ENCODE assay signal across 11 mouse cellular contexts in the genomic region with DNA sequence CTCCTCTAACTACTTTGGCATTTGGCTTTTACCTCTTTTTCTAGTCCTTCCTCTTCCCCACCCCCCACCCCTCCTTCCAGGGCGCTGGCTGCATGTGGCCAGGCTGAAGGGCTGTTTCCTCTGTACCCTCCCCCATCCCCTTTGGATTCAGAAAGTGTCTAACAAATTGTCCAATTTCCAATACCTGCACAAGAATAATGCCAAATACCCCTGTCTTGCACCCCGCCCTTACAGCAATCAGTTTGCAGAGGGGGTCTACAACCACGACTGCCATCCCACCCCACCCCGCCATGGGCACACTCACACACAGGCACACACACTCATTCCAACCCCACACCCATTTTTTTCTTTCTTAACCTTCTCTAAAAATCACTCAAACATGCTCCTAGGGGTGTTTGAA. TPM values are rescaled to one million over a fixed set of nuclear protein-coding genes. Genes with fewer than 3 reads are reported as not detected.
DNase-seq lines count a peak whose midpoint lies in the region; ATAC-seq and TF ChIP-seq lines count a peak whose summit lies in the region.
"Had no signal": no experiment of that assay in that cellular context is flagged by ENCODE, and none has a peak within 500 bp of the region (broad histone marks: within the 10 kb centered on the region; RNA-seq: fewer than 3 reads in every experiment).

No protein-coding gene starts in this region.

- no peak for ATAC-seq in heart, postnatal 0 days (ENCODE audit: insufficient read depth, low read depth)
- ATAC-seq in forebrain, embryonic 12.5 days (ENCODE audit: low FRiP score): peak; percentile 15; the same call in 1 of the 2 replicates
- ATAC-seq in limb, embryonic 14.5 days (ENCODE audit: low FRiP score, low read depth): no peak

- H3K4me2 ChIP-seq in heart, postnatal 0 days (ENCODE audit: low read depth, low read length): peak overlapping the region; percentile 75
- peak overlapping the region; percentile 77 for H3K4me2 ChIP-seq in forebrain, embryonic 12.5 days
- peak overlapping the region; percentile 66 for H3K4me2 ChIP-seq in limb, embryonic 14.5 days (replicated peaks; ENCODE audit: low read depth, low read length, severe bottlenecking)

- H3K27me3 ChIP-seq in heart, postnatal 0 days (ENCODE audit: control insufficient read depth, insufficient read depth, low read length): 0 out of 2 replicates have a peak, but pooled peaks cover 3% of the 10 kb centered on the region
- no peaks in the 10 kb centered on the region for H3K27me3 ChIP-seq in forebrain, embryonic 12.5 days
- no peaks in the 10 kb centered on the region for H3K27me3 ChIP-seq in limb, embryonic 14.5 days (ENCODE audit: control insufficient read depth, insufficient read depth, low read length)

- H3K4me1 ChIP-seq in heart, postnatal 0 days (ENCODE audit: control insufficient read depth, insufficient read depth): peaks cover 11% of the 10 kb centered on the region
- peaks cover 37% of the 10 kb centered on the region for H3K4me1 ChIP-seq in forebrain, embryonic 12.5 days
- H3K4me1 ChIP-seq in limb, embryonic 14.5 days (ENCODE audit: control insufficient read depth, insufficient read depth, low read length): peaks cover 13% of the 10 kb centered on the region

- intact Hi-C loops in heart, postnatal 14 days (cut with DNase I): no loop called here
- intact Hi-C loops in gastrocnemius, adult 2 months (cut with DNase I): no loop called here

- no peak for TF ChIP-seq CTCF in heart, postnatal 0 days (IDR thresholded peaks at IDR 0.05; ENCODE audit: low read depth)
- no peak for TF ChIP-seq CTCF in gastrocnemius, adult 2 months (IDR thresholded peaks at IDR 0.05)

- DNase-seq in heart, postnatal 0 days (ENCODE audit: low spot score): no peak
- DNase-seq in heart, postnatal 14 days: no peak
- DNase-seq in cerebellum, adult 9-11 months: peak; percentile 63
- no peak for DNase-seq in limb, embryonic 14.5 days (ENCODE audit: low spot score)
- DNase-seq in gastrocnemius, adult 2 months: no peak
- no peak for DNase-seq in layer of hippocampus, adult 11-12 months (ENCODE audit: low spot score)
- no peak for DNase-seq in frontal cortex, adult 2 months (ENCODE audit: extremely low spot score in 1 of 2, low spot score in 1 of 2)
- DNase-seq: kidney, postnatal 36 days; thymus, adult 18-20 months had no signal

- 20% methylated on average over 4 of the region's 4 CpGs for WGBS in heart, postnatal 0 days
- 9% methylated on average over 4 of the region's 4 CpGs for WGBS in forebrain, embryonic 12.5 days
- whole genome bisulfite sequencing in limb, embryonic 14.5 days: 4% methylated on average over 4 of the region's 4 CpGs

- H3K9me3 ChIP-seq in heart, postnatal 0 days (replicated peaks; ENCODE audit: control insufficient read depth, low read length): no peaks in the 10 kb centered on the region
- no peaks in the 10 kb centered on the region for H3K9me3 ChIP-seq in forebrain, embryonic 12.5 days
- no peaks in the 10 kb centered on the region for H3K9me3 ChIP-seq in limb, embryonic 14.5 days (ENCODE audit: control insufficient read depth, low read length)

- no peak for TF ChIP-seq POLR2A in limb, embryonic 14.5 days (IDR thresholded peaks at IDR 0.05; ENCODE audit: borderline replicate concordance, extremely low read depth, insufficient read depth, insufficient read length)

- H3K9ac ChIP-seq in heart, postnatal 0 days (replicated peaks; ENCODE audit: low read depth, low read length): 0 out of 2 replicates have a peak overlapping the region, but pooled peaks have one; percentile 4
- peak overlapping the region; percentile 59 for H3K9ac ChIP-seq in forebrain, embryonic 12.5 days
- 0 out of 2 replicates have a peak overlapping the region, but pooled peaks have one; percentile 21 for H3K9ac ChIP-seq in limb, embryonic 14.5 days (ENCODE audit: low read depth, low read length, severe bottlenecking)

- H3K36me3 ChIP-seq in heart, postnatal 0 days (replicated peaks; ENCODE audit: control insufficient read depth, insufficient read depth, low read length): no peaks in the 10 kb centered on the region
- H3K36me3 ChIP-seq in forebrain, embryonic 12.5 days (replicated peaks): no peaks in the 10 kb centered on the region
- H3K36me3 ChIP-seq in limb, embryonic 14.5 days (ENCODE audit: control insufficient read depth, insufficient read depth, low read length): no peaks in the 10 kb centered on the region
- H3K36me3 ChIP-seq: G1E had no signal

- TF ChIP-seq EP300 in heart, postnatal 0 days (IDR thresholded peaks at IDR 0.05; ENCODE audit: low read depth): no peak

- no peak overlapping the region for H3K27ac ChIP-seq in heart, postnatal 0 days (ENCODE audit: low read depth)
- no peak overlapping the region for H3K27ac ChIP-seq in forebrain, embryonic 12.5 days
- H3K27ac ChIP-seq in limb, embryonic 14.5 days (replicated peaks; ENCODE audit: low read depth, low read length): no peak overlapping the region
- no peak overlapping the region for H3K27ac ChIP-seq in gastrocnemius, adult 2 months

- peak overlapping the region; percentile 45; the same call in 1 of the 2 replicates for H3K4me3 ChIP-seq in heart, postnatal 0 days (ENCODE audit: low read depth, low read length)
- H3K4me3 ChIP-seq in forebrain, embryonic 12.5 days (replicated peaks): peak overlapping the region; percentile 49
- peak overlapping the region; percentile 32 for H3K4me3 ChIP-seq in limb, embryonic 14.5 days (replicated peaks; ENCODE audit: low read length)
- no peak overlapping the region for H3K4me3 ChIP-seq in gastrocnemius, adult 2 months

RNA-seq across cellular contexts. Expression of a gene that starts 1.5 kb away (rescaled TPM):
- total RNA-seq in heart, postnatal 0 days (2014; rRNA removed; ENCODE audit: low replicate concordance): 3.4 and 5.6 TPM in 2 replicates
- polyA plus RNA-seq in heart, postnatal 0 days (2015; fragmentation: Nextera tagmentation; extraction: Ambion mirVana): 6.7 and 7.9 TPM in 2 replicates
- 1 to 10 TPM in 1 of 2 experiments, under 1 TPM in 1; 0.57 to 1.0 TPM for total RNA-seq in heart, postnatal 14 days (2021)
- 208 and 225 TPM in 2 replicates for polyA plus RNA-seq in forebrain, embryonic 12.5 days (2016; fragmentation: Nextera tagmentation; extraction: Ambion mirVana)
- 28.8 and 48.0 TPM in 2 replicates for polyA plus RNA-seq in limb, embryonic 14.5 days (2012; rRNA removed)
- polyA plus RNA-seq in limb, embryonic 14.5 days (2014; fragmentation: Nextera tagmentation; extraction: Ambion mirVana): 51.1 and 57.0 TPM in 2 replicates
- total RNA-seq in gastrocnemius, adult 2 months (2021): under 1 TPM in 1 of 2 experiments, not detected in 1; 0.47 TPM
- 337 and 448 TPM in 2 replicates for polyA plus RNA-seq in frontal cortex, adult 2 months (2012; rRNA removed)
- total RNA-seq: G1E had no signal
- polyA plus RNA-seq: G1E had no signal

Comparison
In these comparisons a context has a peak if more than half of its experiments do, and no peak if none do; other contexts are left out.
1. H3K9ac ChIP-seq: peak in every context shown above with its lines; median percentile 59 in forebrain, embryonic 12.5 days; 21 in limb, embryonic 14.5 days; 4 in heart, postnatal 0 days.